Mouse (Mus musculus) embryonic fibroblast, embryonic 13.5 days (primary cell): ENCODE results near the gene Zfr2.

Source experiments
- CTCF ChIP-seq: IDR thresholded peaks from 2 replicates; pipeline ENCODE4 v1.5.1; 2011; ENCODE audit warnings: mild to moderate bottlenecking, control low read depth, low read length, moderate library complexity, borderline replicate concordance; ENCODE audit not compliant: insufficient read depth
- POLR2A ChIP-seq: IDR thresholded peaks from 2 replicates; pipeline ENCODE4 v1.6.1; 2011; ENCODE audit warnings: low read depth, mild to moderate bottlenecking, control low read depth, low read length, moderate library complexity

DNA sequence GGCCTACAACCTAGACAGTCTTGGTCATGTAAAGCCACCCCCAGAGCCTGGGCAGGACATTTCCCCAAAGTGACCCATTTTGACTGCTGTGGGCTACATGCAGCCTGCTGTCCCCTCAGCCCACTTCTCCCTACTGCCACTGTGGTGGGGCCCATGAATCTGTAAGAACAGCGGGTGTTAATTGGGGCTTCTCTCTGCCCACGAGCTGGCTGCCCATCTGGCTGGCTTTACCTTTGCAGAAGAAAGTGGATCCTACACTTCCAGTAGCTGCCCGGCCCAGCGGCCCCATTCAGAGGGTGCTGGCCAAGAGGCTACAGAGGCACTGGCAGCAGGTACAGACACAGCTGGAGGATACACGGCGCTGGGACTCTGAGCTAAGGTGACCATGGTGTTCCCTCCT lies 12.2 kb downstream of the Zfr2 start:
- TF ChIP-seq POLR2A = no peak
- TF ChIP-seq CTCF = no peak
